Mouse (Mus musculus) heart, adult 11 months (tissue): Measurements from ENCODE around the gene Zfp46.

ENCODE experiments used
- DNase-seq: peaks from one replicate; pipeline ENCODE4 v3.0.0; 2022

Zfp46 gene

GRCm38 (mm10) chr4:136317667-136318066, 33.2 kb downstream of the Zfp46 start:
- no peak for DNase-seq

- DNase-seq, result peak; percentile 60
Observed at GRCm38 (mm10) chr4:136320016-136320415, 35.5 kb downstream of the Zfp46 start.

- DNase-seq, result peak; percentile 79
Observed at GRCm38 (mm10) chr4:136324226-136324625, 39.7 kb downstream of the Zfp46 start.

- DNase-seq, result no peak
Observed at GRCm38 (mm10) chr4:136327238-136327637, 42.8 kb downstream of the Zfp46 start.

- peak; percentile 59 for DNase-seq
Observed at GRCm38 (mm10) chr4:136328115-136328514, 43.6 kb downstream of the Zfp46 start.

- DNase-seq, result no peak
Observed at GRCm38 (mm10) chr4:136331709-136332108, 47.2 kb downstream of the Zfp46 start.

GRCm38 (mm10) chr4:136333191-136333590, 48.7 kb downstream of the Zfp46 start:
- DNase-seq, result no peak

GRCm38 (mm10) chr4:136335065-136335464, 50.6 kb downstream of the Zfp46 start:
- no peak for DNase-seq

- DNase-seq, result peak; percentile 90
Observed at GRCm38 (mm10) chr4:136337129-136337528, 52.6 kb downstream of the Zfp46 start.
